Mouse (Mus musculus): ENCODE measurements around the gene Ggcx. TPM values are rescaled to one million over a fixed set of nuclear protein-coding genes. Genes with fewer than 3 reads are reported as not detected.
"Not testable (repeated sequence)": the region's sequence is repeated elsewhere in the genome, so short reads cannot be mapped to it uniquely, and the experiment has no call there.

Ggcx gene
- polyA plus RNA-seq, 1 experiment from 2014 or later: 26.8 TPM

DNA sequence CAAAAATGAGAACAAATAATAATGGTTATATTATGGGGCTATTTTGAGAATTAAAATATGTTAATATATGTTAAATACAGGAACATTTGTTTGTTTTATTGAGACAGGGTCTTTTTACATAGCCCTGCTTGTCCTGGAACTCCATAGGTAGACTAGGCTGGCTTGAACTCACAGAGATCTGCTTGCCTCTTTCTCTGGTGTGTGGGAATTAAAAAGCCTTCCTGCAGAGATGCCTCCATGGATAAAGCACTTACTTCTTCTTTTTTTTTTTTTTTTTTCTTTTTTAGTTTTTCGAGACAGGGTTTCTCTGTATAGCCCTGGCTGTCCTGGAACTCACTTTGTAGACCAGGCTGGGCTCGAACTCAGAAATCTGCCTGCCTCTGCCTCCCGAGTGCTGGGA lies 64.6 kb downstream of the Ggcx start:
- H3K4me1 ChIP-seq; H3K36me3 ChIP-seq; H3K4me2 ChIP-seq (replicated peaks); H3K27ac ChIP-seq; ATAC-seq (ENCODE audit: low FRiP score, low read depth); H3K4me3 ChIP-seq; H3K27me3 ChIP-seq (replicated peaks); H3K9ac ChIP-seq; H3K9me3 ChIP-seq: not testable (repeated sequence)
- WGBS: 82% methylated on average over 3 of the region's 3 CpGs

DNA sequence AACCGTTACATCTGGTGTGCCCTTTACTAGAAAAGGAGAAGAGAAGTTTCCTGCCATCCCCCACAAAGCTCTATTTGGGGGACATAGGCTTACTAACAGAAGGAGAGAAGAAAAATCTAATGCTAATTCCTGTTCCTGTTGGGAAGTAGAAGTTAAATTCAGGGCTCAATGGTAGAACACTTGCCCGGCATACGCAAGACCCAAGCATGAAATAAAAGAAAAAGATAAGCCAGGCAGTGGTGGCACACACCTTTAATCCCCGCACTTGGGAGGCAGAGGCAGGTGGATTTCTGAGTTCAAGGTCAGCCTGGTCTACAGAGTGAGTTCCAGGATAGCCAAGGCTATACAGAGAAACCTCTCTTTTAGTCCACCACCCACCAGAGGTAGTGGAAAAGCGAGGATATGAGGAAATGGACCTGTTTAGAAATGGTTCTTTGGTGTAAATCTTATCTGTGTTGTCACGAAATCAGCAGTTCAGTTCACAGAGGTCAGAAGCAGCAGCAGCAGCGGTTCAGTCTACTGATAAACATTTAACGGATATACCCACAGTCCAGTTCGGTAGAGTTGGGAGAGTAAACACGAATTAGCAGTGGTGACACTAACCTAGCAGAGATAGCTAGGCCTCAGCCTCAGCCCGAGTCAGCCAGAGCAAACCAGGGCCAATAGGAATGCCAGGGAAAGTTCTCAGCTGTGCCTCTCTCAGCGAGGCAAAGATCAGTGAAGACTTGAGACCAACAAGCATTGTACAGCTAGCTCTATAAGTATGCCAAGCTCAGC lies 65.7 kb downstream of the Ggcx start:
- no peaks in the 10 kb centered on the region for H3K36me3 ChIP-seq
- H3K9me3 ChIP-seq: no peaks in the 10 kb centered on the region
- no peak overlapping the region for H3K4me2 ChIP-seq (replicated peaks)
- no peak overlapping the region for H3K4me3 ChIP-seq
- no peaks in the 10 kb centered on the region for H3K27me3 ChIP-seq (replicated peaks)
- no peak overlapping the region for H3K9ac ChIP-seq
- H3K4me1 ChIP-seq: no peaks in the 10 kb centered on the region
- WGBS: 89% methylated on average over 12 of the region's 12 CpGs
- no peak for ATAC-seq (ENCODE audit: low FRiP score, low read depth)
- no peak overlapping the region for H3K27ac ChIP-seq

DNA sequence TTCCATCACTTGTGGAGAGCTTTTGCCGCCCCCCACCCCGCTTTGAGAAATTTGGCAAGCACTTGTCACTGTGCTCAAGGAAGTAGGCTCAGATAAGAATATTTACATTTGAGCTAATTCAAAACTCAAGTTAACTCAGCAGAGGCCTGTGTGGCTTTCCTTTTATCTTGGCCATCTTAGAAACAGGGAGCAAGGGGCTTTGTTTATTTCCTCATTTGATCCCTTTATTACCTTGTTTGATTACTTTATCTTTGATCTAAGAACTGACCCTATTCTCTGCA lies 66.3 kb downstream of the Ggcx start:
- WGBS: 91% methylated on average over 2 of the region's 2 CpGs
- Histone ChIP-seq H3K4me2 (replicated peaks) (no peak overlapping the region), H3K27me3 (replicated peaks) (no peaks in the 10 kb centered on the region), H3K36me3 (no peaks in the 10 kb centered on the region), H3K27ac (no peak overlapping the region), H3K4me3 (no peak overlapping the region), H3K9ac (no peak overlapping the region), H3K4me1 (no peaks in the 10 kb centered on the region), H3K9me3 (no peaks in the 10 kb centered on the region)
- ATAC-seq (ENCODE audit: low FRiP score, low read depth): no peak

Other genes with a start within 250 kb of the Ggcx start
- gene Atoh8, start 178.7 kb upstream of the Ggcx start, polyA plus RNA-seq (2016; fragmentation: Nextera tagmentation; extraction: Ambion mirVana): 7.3 and 8.4 TPM in 2 replicates
- gene Sftpb, start 109.7 kb upstream of the Ggcx start, polyA plus RNA-seq (2016; fragmentation: Nextera tagmentation; extraction: Ambion mirVana): not detected in 2 replicates
- gene Usp39, start 69.1 kb upstream of the Ggcx start, polyA plus RNA-seq (2016; fragmentation: Nextera tagmentation; extraction: Ambion mirVana): 63.7 and 64.9 TPM in 2 replicates
- gene 0610030E20Rik, start 67.0 kb upstream of the Ggcx start, polyA plus RNA-seq (2016; fragmentation: Nextera tagmentation; extraction: Ambion mirVana): 24.8 and 25.8 TPM in 2 replicates
- gene Tmem150a, start 58.9 kb upstream of the Ggcx start, polyA plus RNA-seq (2016; fragmentation: Nextera tagmentation; extraction: Ambion mirVana): 12.8 and 12.9 TPM in 2 replicates
- gene Rnf181, start 47.4 kb upstream of the Ggcx start, polyA plus RNA-seq (2016; fragmentation: Nextera tagmentation; extraction: Ambion mirVana): 108 and 109 TPM in 2 replicates
- 17.3 and 18.7 TPM in 2 replicates for gene Vamp5, start 33.8 kb upstream of the Ggcx start, polyA plus RNA-seq (2016; fragmentation: Nextera tagmentation; extraction: Ambion mirVana)
- gene Vamp8, start 23.6 kb upstream of the Ggcx start, polyA plus RNA-seq (2016; fragmentation: Nextera tagmentation; extraction: Ambion mirVana): 31.8 and 34.6 TPM in 2 replicates
- gene Mat2a, start 25.2 kb downstream of the Ggcx start, polyA plus RNA-seq (2016; fragmentation: Nextera tagmentation; extraction: Ambion mirVana): 379 and 423 TPM in 2 replicates
- gene Sh2d6, start 107.4 kb downstream of the Ggcx start, polyA plus RNA-seq (2016; fragmentation: Nextera tagmentation; extraction: Ambion mirVana): 0.34 and 0.96 TPM in 2 replicates
- gene Capg, start 130.1 kb downstream of the Ggcx start, polyA plus RNA-seq (2016; fragmentation: Nextera tagmentation; extraction: Ambion mirVana): 11.6 and 13.7 TPM in 2 replicates
- gene Elmod3, start 184.1 kb downstream of the Ggcx start, polyA plus RNA-seq (2016; fragmentation: Nextera tagmentation; extraction: Ambion mirVana): 15.7 and 17.2 TPM in 2 replicates
- gene Retsat, start 184.2 kb downstream of the Ggcx start, polyA plus RNA-seq (2016; fragmentation: Nextera tagmentation; extraction: Ambion mirVana): 5.1 and 6.1 TPM in 2 replicates
- 35.8 and 36.7 TPM in 2 replicates for gene Tgoln1, start 202.7 kb downstream of the Ggcx start, polyA plus RNA-seq (2016; fragmentation: Nextera tagmentation; extraction: Ambion mirVana)

All from neural tube, embryonic 12.5 days (tissue).